Mouse (Mus musculus) neutrophil, adult 65 days (primary cell): Measurements from ENCODE around the gene Pkib. TPM values are rescaled to one million over a fixed set of nuclear protein-coding genes. Genes with fewer than 3 reads are reported as not detected.

Experiments
- total RNA-seq: library from RNA; stranded (reverse); gene quantifications from 2 replicates; pipeline ENCODE4 v1.2.4, GENCODE M21; 2023

The Pkib gene
- total RNA-seq: 2.0 and 2.5 TPM in 2 replicates

DNA sequence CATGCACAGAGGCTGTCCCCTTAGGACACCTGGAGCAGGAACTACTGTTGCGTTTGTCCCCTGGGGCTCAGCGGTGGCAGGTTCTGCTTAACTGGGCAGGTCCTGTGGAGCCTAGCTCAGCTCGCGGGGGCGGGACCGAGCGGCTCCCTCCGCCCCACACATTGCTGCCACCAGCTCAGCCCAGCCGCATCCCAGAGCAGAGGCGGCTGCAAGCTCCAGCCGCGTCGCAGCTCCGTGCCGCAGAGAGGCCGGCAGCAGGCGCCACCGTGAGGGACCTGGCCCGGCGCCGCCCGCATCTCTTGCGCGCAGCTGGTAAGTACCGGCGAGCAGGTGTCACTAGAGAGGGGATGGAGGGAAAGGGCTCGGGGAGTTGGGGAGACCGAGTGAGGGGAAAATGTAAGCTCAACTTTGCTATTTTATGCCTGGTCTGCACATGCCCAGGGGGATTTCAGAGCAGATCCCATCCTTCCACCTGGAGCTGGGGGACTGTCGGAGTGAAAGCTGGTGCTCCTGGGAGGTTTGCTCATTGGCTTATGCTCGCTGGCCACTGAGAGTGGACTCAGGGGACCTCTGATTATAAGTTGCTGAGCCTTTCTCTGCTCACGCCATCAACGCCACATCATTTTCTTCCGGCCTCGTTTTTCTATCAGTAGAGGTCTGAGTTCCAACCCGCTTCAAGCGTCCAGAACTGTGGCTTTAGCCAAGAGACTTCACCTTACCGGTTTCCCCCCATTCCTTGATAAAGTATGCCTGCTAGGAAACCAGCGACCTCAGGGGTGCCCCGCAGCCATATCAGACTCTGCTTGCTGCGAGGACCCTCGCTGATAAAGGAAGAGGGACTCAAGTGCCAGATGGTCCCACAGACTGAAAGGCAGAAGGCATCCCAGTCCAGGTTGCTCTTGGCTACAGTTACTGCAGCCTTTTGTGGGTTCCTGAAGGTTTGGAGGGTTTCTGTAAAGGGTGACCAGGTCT, at the start of gene Pkib:
TSS of gene Pkib (plus strand) at position 86 of the 972 bp plus-strand sequence.

DNA sequence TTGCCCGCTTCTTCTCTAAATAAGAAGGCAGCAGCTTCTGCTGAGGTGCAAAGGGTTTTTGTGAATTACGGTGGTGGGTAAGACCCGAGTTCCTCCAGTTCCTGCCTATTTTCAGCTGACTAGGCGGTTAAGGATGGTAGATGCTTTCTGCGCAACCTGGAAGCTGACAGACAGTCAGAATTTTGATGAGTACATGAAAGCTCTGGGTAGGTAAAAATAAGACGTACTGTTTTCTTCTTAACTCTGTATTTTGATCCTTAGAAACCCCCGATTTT, 153.0 kb downstream of the Pkib start, which contains the start of gene Fabp7:
TSS of gene Fabp7 (plus strand) at position 6 of the 275 bp plus-strand sequence.

Other genes with a start within 250 kb of the Pkib start
- gene Hsf2, start 145.6 kb upstream of the Pkib start, total RNA-seq: 6.5 and 9.0 TPM in 2 replicates
- gene Serinc1, start 99.5 kb upstream of the Pkib start, total RNA-seq: 105 and 163 TPM in 2 replicates
- not detected in 2 replicates for gene Fabp7, start 152.9 kb downstream of the Pkib start, total RNA-seq
- 103 and 134 TPM in 2 replicates for gene Smpdl3a, start 162.4 kb downstream of the Pkib start, total RNA-seq